Mouse (Mus musculus): ENCODE measurements at regions not wholly inside any gene's neighbourhood (a gene's known extent, or its start where the extent isn't known, plus 50 kb on each side); places are given as distances from the start of the nearest gene placed in this dataset.

DNA sequence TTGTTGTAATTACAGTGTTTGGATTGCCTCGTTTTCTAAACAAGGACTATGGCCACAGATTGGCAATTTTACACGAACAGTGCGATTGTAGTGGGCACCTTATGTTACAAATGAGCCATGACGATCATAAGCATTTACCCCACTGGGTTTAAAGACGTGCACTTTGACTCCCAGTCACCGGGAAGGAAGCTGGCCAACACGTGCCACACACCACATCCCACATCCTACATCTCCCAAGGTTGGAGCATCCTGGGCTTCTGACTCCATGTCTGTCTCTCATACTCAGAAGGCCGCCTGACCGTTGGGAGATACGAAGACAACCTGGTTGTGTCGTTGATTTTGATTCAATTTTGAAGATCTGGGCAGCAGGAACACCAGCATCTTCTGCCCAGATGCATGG is 159.8 kb upstream of the Tshz3 start:
- no peak for DNase-seq (ENCODE audit: low spot score in 2 of 2)

DNA sequence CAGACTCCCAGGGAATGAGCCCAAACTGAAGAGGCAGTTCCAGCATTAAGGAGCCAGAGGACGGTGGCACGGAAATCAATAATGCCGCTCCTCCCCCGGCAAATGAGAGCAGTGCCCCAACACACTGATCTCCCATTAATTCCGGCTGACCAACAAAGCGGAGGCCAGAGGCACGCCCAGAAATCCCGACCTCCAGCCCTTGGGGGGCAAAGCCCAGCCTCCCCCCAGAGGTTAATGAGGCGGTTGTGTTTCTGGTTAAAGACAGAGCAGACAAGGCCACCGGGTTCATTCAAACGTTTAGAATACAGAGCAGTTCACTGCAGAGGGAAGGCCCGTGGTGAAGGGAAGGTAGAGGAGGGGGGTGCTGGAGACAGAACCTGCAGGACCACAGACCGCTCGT is 149.9 kb upstream of the Tshz3 start:
- no peak for DNase-seq (ENCODE audit: low spot score in 2 of 2)

DNA sequence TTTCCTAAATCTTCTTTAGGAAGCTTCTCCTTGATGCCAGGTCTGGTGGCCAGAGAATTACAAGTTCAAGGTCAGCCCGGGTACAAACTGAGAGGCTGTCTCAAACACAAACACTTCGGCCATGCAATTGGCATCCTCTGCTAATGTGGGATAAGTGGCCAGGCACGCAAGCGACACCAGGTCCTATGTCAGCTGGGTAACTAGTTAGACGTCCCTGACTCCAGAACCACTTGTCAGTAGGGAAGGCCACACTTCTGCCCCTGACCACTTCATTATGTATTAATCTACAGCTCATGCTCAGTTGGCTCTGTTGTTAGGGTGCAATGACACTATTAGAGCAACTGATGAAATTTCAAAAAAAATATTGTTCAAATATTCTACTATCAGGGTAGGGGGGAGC is 149.5 kb upstream of the Tshz3 start:
- no peak for DNase-seq (ENCODE audit: low spot score in 2 of 2)

DNA sequence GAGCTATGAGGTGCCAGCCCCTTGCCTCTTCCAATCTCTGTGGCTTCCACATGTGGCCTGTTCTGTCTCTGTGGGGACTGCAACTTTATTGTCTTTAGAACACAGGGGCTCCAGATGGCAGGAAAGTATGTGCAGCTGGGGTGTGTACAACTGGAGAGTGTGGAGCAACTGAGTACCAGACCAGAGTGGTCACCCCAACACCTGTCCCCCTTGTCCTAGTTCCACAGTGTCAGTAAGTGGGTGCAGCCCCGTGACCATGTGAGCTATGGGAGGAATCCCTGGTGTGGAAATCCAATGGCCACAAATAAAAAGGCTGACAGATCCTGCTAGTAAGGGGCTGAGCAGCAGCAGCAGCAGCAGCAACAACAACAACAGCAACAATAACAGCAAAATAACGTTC is 126.9 kb upstream of the Tshz3 start:
- DNase-seq (ENCODE audit: low spot score in 2 of 2), result no peak

DNA sequence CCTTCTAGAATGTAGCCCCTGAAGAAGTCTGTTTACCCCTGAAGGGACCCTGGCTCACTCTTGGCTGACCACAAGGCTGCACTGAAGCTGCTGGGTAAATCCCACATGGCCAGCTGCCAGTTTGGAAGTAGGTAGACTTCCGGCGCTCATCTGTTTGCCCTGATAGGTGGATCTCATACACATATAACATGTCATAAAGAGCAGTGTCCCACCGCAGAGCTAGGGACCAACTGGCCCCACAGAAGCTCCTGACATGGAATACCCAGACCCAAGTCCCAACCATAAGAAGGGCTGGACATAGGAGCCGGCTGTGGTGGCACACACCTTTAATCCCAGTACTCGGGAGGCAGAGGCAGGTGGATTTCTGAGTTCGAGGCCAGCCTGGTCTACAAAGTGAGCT is 115.8 kb upstream of the Tshz3 start:
- DNase-seq (ENCODE audit: low spot score in 2 of 2), result no peak

DNA sequence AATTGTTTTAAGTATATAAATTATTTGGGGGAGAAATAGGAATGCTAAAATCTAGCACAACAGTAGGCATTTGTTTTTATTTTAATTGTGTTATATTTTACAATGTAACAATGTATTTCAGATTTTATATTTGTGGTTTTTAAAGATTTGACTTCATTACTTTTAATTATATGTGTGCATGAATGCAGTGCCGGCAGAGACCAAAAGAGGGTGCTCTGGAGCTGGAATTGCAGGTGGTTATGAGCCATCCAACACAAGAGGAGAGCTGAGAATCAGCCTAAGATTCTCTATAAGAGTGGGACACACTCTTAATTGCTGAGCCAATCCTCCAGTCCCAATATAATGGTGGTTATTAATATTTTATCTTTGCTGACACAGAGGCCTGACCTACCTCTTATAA is 112.9 kb upstream of the Tshz3 start:
- no peak for DNase-seq (ENCODE audit: low spot score in 2 of 2)

DNA sequence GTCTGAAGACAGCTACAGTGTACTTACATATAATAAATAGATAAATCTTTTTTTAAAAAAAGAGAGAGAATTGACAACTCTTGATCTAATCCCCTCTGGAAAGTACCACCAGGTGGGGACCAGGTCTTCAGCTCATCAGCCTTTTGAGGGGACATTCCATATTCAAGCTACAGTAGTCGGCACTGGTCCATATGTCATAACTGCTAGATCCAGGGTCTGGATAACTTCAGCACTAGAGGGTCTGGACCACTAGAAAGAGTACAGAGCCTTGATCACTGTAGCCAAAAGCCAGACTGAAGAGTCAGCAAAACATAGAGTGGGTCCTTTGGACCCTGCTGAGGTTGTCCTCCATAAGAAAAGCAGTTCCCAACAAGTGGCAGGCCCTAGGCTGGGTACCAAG is 106.4 kb upstream of the Tshz3 start:
- no peak for DNase-seq (ENCODE audit: low spot score in 2 of 2)

DNA sequence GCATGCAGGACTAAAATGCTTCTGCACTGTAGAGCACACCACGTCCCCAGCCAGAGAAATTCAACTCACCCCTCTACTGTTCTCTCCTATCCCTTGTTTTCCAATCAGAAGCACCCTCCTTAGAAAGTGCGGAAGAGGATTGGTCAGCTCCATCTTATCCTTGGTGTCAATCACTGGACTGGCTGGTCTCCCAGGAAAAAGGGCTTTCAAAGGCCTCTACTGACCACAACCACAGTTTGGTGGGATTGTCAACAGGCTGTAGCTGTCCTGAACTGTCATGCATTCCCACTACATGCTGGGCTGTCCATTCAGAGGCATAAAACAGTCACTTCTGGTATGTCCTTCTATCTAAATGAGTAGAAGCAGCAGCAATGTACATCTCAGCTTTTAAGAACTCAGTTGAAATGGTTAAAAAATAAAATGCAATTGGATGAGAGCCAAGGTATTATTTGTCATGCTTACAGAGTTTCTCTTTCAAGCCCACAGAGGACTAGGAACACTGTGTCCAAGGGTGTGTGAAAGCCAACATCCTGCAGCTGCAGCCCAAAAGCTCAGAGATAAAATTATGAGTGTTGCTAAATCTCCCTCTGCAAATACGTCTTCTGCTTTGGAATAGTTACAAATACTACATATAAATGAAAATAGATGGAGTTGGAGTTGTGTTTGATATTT is 101.2 kb upstream of the Tshz3 start:
- DNase-seq (ENCODE audit: low spot score in 2 of 2), result no peak

DNA sequence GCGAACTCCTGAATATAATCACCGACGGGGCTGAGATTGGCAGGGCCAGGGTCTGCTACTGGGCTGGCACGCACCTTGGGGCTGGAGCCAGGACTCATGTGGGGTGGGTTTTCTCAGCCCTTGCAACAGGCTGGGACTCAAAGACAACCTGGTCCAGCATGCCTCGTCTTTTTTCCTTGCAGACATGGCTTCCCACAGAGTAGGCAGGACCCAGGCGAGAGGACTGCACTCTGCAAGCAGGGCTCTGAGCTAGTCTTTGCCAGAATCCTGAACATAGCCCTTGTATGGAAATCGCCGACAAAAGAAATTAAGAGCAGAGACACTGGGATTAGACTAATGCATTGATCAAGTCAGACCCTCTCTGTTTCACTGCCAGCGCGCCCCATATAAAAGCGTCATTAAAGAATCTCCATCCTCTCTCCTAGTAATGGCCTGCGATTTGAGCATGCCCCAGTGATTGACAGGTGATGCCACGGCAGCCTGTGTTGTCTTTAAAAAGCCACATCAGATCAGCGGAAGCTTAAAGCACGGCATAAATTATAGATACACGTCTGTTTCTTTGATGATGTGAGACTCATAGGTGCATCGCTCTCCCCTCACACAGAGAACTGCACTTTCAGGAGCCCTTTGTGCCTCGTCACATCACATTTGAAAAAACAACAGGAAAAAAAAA is 92.8 kb upstream of the Tshz3 start:
- no peak for DNase-seq (ENCODE audit: low spot score in 2 of 2)

DNA sequence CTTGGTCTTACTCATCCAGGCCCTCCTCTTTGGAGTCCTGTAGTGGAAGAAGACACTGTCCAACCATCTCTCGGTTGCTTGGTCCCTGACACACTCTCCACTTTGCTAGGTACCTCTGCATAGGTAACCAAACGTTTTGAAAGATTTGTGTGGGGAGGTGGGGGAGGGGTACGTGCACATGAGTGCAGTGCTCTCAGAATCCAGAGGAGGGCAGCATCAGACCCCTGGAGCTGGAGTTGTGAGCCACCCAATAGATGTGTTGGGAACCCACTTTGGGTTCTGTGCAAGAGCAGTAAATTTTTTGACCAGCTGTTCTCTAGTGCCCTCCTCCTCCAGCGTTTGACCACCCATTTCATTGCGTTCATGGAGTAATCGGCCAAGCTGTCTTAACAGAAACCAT is 77.7 kb upstream of the Tshz3 start:
- DNase-seq (ENCODE audit: low spot score in 2 of 2), result no peak

DNA sequence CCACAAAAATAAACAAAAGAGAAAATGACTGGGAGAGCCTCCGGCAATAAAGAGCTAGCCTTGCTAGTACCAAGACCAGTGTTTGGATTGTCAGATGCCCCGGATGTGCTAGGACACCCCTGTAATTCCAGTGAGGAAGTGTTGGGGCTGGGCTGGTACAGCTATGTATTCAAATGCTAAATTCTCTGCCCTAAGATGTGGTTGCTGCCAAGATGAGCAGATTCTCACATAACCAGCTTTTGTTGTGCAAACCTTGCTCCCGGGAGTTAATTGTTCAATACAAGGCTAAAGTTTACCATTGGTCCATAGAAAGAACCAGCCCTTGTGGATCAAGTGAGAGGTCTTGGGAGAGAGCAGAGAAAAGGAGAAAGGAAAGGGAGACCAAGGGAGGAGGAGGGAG is 53.7 kb upstream of the Tshz3 start:
- no peak for DNase-seq (ENCODE audit: low spot score in 2 of 2)

Measured in left cerebral cortex, adult 9 months (tissue).